Mouse (Mus musculus) embryonic fibroblast, embryonic 13.5 days (primary cell): ENCODE measurements around the gene Hba-x.
"Not testable (repeated sequence)": the region's sequence is repeated elsewhere in the genome, so short reads cannot be mapped to it uniquely, and the experiment has no call there.

Source experiments
- CTCF ChIP-seq: IDR thresholded peaks from 2 replicates; pipeline ENCODE4 v1.5.1; 2011; ENCODE audit warnings: mild to moderate bottlenecking, control low read depth, low read length, moderate library complexity, borderline replicate concordance; ENCODE audit not compliant: insufficient read depth
- POLR2A ChIP-seq: IDR thresholded peaks from 2 replicates; pipeline ENCODE4 v1.6.1; 2011; ENCODE audit warnings: low read depth, mild to moderate bottlenecking, control low read depth, low read length, moderate library complexity

DNA sequence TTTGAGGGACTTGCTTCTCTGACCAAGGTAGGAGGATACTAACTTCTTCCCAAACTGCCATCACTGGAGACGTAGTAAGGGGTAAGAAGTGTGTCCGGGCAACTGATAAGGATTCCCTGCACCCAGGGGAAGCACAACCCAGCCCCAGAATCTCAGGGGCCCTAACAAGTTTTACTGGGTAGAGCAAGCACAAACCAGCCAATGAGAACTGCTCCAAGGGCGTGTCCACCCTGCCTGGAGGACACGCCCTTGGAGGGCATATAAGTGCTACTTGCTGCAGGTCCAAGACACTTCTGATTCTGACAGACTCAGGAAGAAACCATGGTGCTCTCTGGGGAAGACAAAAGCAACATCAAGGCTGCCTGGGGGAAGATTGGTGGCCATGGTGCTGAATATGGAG is 20.0 kb downstream of the Hba-x start, which contains the start of gene Hba-a2:
- TF ChIP-seq POLR2A, CTCF: not testable (repeated sequence)
